Mouse (Mus musculus) cerebellum, postnatal 14 days (tissue): ENCODE results near the gene Hibadh.
"Not testable (repeated sequence)": the region's sequence is repeated elsewhere in the genome, so short reads cannot be mapped to it uniquely, and the experiment has no call there.

Source experiments
- DNase-seq, 2 experiments: peaks; one replicate each; pipeline ENCODE4 v3.0.0; 2021; ENCODE audit warnings: mixed read lengths in 2 of 2

The Hibadh gene

GRCm38 (mm10) chr6:52640224-52640712, at the start of gene Hibadh:
Gene Hibadh (minus strand): TSS chr6:52640389.
- peak; percentile 99 for DNase-seq

GRCm38 (mm10) chr6:52686901-52687500, 46.8 kb upstream of the Hibadh start:
- no peak for DNase-seq

- DNase-seq: no peak
Observed at GRCm38 (mm10) chr6:52682607-52683006, 42.4 kb upstream of the Hibadh start.

GRCm38 (mm10) chr6:52681847-52682485, 41.8 kb upstream of the Hibadh start:
- no peak for DNase-seq

GRCm38 (mm10) chr6:52680458-52681032, 40.4 kb upstream of the Hibadh start:
- DNase-seq: no peak

- DNase-seq: no peak
Observed at GRCm38 (mm10) chr6:52679565-52679964, 39.4 kb upstream of the Hibadh start.

- DNase-seq: not testable (repeated sequence)
Observed at GRCm38 (mm10) chr6:52677534-52677933, 37.3 kb upstream of the Hibadh start.

GRCm38 (mm10) chr6:52675222-52675921, 35.2 kb upstream of the Hibadh start:
- peak; percentile 15 to 17 for DNase-seq

GRCm38 (mm10) chr6:52674541-52674940, 34.4 kb upstream of the Hibadh start:
- peak; percentile 15 to 27 for DNase-seq

GRCm38 (mm10) chr6:52673706-52674105, 33.5 kb upstream of the Hibadh start:
- DNase-seq: no peak

- no peak for DNase-seq
Observed at GRCm38 (mm10) chr6:52672539-52672938, 32.4 kb upstream of the Hibadh start.

- DNase-seq: no peak
Observed at GRCm38 (mm10) chr6:52671791-52672190, 31.6 kb upstream of the Hibadh start.

- DNase-seq: not testable (repeated sequence)
Observed at GRCm38 (mm10) chr6:52669878-52670277, 29.7 kb upstream of the Hibadh start.

- no peak for DNase-seq
Observed at GRCm38 (mm10) chr6:52667641-52668040, 27.5 kb upstream of the Hibadh start.

GRCm38 (mm10) chr6:52663021-52663420, 22.8 kb upstream of the Hibadh start:
- no peak for DNase-seq

- no peak for DNase-seq
Observed at GRCm38 (mm10) chr6:52655266-52655665, 15.1 kb upstream of the Hibadh start.

- no peak for DNase-seq
Observed at GRCm38 (mm10) chr6:52648806-52649205, 8.6 kb upstream of the Hibadh start.

GRCm38 (mm10) chr6:52648031-52648430, 7.8 kb upstream of the Hibadh start:
- no peak for DNase-seq

- DNase-seq: no peak
Observed at GRCm38 (mm10) chr6:52645926-52646325, 5.7 kb upstream of the Hibadh start.

- no peak for DNase-seq
Observed at GRCm38 (mm10) chr6:52642152-52642551, 2.0 kb upstream of the Hibadh start.

- DNase-seq: peak in 1 of 2 experiments; percentile 3
Observed at GRCm38 (mm10) chr6:52641076-52641475, 887 bp upstream of the Hibadh start.

- DNase-seq: no peak
Observed at GRCm38 (mm10) chr6:52639546-52640223, 504 bp downstream of the Hibadh start.
